Mouse (Mus musculus): Measurements from ENCODE around the gene Cacna2d2. TPM values are rescaled to one million over a fixed set of nuclear protein-coding genes. Genes with fewer than 3 reads are reported as not detected.

Cacna2d2 gene
- 10 to 100 TPM; 12.3 to 13.4 TPM for total RNA-seq (2021)

DNA sequence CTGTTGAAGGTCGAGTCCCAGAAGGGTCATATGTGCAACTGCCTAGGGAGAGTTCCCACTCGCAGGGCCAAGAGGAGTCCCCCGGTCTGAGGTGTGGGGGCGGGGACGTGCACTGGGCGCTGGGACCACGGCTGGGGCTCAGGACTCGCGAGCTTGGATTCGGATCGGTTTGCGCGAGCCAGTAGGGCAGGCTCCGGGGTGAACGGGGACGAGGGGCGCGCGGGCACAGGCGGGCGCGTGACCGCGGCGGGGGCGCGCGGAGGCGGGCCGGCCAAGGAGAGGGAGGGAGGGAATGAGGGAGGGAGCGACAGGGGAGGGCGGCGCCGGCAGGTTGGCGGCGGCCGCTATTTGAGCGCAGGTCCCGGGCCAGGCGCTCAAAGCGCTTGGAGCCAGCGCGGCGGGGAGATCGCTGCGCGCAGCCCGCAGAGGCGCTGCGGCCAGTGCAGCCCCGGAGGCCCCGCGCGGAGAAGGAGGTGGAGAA lies at the start of gene Cacna2d2:
Gene Cacna2d2, plus strand, starts transcription at position 122 of the 481 bp plus-strand sequence.
- DNase-seq (ENCODE audit: low spot score), result no peak
- intact Hi-C loops (cut with DNase I), result no loop called here

DNA sequence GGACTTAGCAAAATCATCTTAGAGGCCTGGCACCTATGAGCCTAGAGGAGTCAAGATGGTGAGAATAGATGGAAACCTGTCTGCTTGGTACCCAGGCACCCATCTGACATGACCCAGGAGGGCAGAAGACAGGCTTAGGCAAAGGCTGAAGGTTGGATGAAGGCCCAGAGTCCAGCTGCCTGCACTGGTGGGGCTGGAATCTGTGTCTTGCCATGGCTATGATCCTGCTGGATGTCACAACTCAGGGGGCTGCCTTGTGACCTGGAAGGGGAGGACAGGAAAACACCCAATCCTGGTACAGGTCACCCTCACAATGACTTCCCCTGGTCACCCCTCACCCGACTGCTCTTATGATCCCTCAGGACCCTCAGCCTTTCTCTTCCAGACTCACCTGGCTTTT lies 44.6 kb upstream of the Cacna2d2 start:
- intact Hi-C loops (cut with DNase I), result loop anchor here (1.0 to 10.0 kb wide), 2 partner anchors 60 to 190 kb away; no protein-coding TSS in a partner anchor
- DNase-seq (ENCODE audit: low spot score), result no peak

DNA sequence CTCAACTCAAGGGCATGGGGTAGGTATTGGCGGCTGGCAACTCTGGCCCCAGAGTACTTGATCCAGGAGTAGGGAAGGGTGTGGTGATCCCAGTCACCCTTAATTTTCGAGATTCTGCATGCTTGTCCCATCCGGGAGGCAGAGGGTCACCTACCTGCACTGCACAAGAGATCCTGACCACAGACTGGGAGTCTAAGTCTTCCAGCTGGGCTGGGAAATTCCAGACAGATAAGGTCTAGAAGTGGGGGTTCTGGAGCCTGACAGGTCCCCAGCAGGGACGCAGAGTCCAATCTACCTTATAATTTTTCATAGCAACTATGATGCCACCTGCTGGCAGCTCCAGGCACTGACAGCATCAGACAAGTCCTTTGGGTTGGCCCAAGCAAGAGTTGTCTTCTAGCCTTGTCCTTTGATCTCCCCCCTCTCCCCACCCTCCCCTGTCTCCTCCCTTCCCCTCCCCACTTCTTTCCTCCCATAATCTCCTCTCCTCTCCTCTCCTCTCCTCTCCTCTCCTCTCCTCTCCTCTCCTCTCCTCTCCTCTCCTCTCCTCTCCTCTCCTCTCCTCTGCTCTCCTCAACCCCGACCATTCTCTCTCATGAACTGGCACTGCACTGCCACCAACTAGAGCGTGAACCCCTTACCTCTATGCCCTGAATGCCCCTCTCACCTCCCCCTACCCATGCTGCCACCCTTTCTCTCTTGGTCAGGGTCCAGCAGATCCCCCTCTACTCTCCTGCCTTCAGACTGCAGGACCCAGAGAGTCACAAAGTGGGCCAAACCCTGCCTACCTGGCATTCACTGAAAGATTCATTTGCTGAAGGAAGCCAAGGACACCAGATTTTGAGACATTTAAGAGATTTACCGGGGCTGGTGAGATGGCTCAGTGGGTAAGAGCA lies 43.3 kb upstream of the Cacna2d2 start:
- DNase-seq (ENCODE audit: low spot score), result no peak
- intact Hi-C loops (cut with DNase I), result loop anchor here (1.0 to 10.0 kb wide), 2 partner anchors 61 to 191 kb away; no protein-coding TSS in a partner anchor

DNA sequence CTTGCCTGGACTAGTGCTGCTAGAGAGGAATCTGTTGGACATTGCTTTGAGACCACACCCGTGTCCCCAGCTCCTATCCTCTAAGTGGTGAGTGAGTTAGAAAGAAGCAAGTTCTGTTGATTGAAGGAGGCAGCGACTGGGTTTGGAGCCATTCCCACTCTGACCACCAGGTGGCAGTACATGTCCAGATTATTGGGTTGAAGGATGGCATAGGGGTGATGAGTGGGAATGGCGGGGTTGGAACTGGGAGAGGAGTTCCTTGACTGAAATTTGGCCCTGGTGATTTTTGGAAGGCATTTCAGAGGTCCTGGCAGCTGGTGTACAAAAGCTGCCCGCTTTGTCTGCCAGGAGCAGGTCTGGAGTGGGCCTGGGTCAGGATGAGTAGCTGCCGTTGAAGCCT lies 41.8 kb upstream of the Cacna2d2 start:
- intact Hi-C loops (cut with DNase I), result loop anchor here (1.0 to 10.0 kb wide), 2 partner anchors 157 to 193 kb away; no protein-coding TSS in a partner anchor

DNA sequence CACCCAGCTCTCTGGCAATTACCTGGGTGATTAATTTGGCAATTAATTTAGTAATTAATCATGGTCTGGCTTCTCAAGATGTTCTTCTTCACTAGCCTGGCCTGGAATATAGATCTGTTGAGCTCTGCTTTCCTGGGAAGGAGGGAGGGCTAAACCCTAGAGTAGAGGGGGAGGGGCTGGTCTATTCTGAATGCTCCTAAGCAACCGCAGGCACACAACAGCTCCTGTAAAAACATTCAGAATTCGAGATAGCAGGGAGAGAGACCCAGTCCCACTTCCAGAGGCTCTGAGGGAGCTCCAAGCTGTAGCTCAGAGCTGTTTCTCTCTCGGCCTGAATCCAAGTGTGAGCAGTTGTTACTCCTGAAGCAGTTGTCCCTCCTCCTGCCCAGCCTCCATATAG lies 38.4 kb upstream of the Cacna2d2 start:
- DNase-seq (ENCODE audit: low spot score), result no peak
- intact Hi-C loops (cut with DNase I), result no loop called here

More for the DNA sequence above, 41.8 kb upstream of the Cacna2d2 start:
- no peak for DNase-seq (ENCODE audit: low spot score)

DNA sequence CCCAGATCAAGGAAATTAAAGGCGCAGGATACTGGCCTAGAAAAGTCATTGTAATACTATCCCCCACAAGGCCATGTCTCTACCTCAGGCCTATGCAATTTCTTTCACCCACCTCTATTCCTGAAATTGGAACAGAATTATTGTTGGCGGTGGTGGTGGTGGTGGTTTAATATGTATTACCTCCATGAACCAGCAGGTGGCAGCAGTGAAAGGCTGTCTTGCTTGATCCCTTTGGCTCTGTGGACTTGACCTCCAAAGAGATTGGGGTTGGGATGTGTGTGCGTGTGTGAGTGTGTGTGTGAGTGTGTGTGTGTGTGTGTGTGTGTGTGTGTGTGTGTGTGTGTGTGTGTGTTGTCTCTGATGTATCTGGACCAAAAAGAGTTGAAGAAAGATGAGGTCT lies 32.8 kb upstream of the Cacna2d2 start:
- no peak for DNase-seq (ENCODE audit: low spot score)
- intact Hi-C loops (cut with DNase I), result loop anchor here (1.0 to 2.0 kb wide), 2 partner anchors 96 to 148 kb away; no protein-coding TSS in a partner anchor

DNA sequence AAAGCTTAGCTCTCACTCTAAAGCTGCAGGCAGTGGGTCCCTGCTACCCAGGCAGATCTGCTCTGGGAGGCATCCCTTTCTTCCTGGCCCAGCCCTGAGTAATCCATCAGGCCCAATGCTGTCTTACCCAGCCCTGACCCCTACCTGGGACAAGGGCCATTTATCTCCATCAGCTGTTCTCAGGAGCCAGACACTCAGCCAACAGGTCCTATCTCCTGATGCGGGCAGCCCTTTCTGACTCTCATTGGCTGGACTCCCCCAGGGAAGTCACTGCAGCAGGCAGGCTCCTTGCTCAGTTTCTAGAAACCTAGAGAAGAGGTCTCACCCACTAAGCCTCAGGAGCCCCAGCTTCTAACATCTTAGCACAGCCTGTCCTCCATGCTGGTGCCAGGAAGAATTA lies 31.1 kb upstream of the Cacna2d2 start:
- DNase-seq (ENCODE audit: low spot score), result no peak
- intact Hi-C loops (cut with DNase I), result no loop called here

DNA sequence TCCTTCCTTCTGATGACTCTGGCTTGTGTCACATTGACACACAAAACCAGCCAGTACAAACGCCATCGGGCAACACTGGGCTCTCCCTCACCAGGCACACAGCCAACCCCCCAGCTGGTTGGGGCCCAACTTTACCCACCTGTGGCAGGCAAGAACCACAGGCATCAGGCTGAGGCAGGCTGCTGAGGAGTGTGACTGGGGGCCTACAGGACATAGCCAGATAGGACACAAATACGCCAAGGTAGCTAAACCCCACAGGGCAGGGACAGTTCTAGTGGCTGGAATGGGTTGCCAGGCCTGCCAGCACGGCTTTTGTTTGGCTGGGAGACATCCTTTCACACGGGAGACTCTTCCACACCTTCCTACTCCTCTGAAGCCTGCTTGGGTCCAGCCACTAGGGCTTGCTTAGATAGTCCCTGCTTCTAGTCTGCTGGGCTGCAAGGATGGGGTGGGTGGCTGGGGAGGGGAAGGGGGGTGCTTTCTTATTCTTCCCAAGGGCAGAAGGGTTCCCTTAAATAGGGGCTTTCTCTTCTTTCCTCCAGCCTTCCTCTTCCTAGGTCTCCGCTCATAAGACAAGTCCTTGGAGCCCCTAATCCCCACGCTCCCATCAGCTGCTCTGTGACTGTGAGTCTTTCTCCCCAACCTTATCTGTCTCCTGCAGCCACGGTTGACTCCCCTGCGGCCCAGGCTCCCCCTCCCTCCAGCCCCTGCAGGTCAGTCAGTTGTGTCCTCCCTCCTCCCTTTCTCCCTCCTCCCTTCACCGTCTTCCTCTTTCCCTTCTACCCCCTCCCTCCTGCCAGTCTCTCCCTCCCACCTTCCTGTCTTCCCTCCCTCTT lies 29.9 kb upstream of the Cacna2d2 start:
- no peak for DNase-seq (ENCODE audit: low spot score)
- intact Hi-C loops (cut with DNase I), result no loop called here

DNA sequence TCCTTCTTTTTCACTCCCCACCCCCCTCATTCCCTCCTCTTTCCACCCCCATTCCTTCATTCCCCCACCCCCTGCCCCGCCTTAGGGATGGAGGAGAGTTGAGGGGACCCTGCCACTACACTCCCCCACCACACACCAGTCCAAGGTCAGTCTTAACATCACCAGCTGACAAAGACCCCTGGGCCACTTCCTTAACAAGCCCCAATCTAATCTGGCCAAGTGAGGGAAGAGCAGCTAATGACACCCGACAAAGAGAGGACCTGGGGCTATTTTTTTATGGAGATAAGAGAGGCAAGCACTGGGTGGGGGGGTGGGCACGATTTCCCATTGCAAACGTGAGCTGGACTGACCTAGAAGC lies 29.3 kb upstream of the Cacna2d2 start:
- DNase-seq (ENCODE audit: low spot score), result no peak

DNA sequence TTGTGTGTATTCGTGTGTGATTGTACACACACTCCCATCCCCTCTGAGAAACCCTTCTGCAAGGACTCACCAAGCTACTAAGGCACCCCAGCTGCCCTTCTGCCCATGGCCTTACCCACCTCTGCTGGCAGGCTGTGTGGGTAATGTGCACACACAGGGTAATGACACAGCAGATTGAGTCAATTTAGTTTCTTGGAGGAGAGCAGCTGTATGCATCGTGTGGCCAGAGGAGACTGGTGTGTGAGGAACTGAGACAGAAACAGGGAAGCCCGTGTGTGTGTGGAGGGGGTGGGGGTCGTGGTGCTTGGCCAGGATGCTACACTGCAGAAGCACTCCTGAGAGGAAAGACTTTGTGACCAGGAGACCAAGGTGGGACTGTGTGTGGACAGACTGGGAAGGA lies 27.0 kb upstream of the Cacna2d2 start:
- intact Hi-C loops (cut with DNase I), result no loop called here
- no peak for DNase-seq (ENCODE audit: low spot score)

More for the DNA sequence above, 29.3 kb upstream of the Cacna2d2 start:
- intact Hi-C loops (cut with DNase I), result no loop called here

DNA sequence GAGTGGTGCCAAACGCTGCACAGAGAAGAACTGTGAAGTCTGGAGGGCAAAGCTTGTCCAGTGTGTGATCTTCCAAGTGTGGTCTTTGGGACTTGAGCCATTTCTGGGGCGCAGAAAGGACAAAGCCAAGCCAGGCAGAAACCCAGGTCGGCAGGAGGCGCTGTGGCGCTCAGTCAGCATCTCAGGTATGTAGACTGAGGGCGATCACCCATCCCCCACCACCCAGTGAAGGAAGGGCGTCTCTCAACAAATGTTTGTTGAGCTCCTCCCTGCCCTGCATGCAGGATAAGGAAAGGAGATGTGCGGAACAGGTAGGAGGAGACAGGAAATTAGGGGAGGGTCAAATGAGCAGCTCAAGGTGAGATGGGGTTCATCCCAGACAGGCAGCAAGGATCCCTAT lies 24.8 kb upstream of the Cacna2d2 start:
- intact Hi-C loops (cut with DNase I), result no loop called here
- no peak for DNase-seq (ENCODE audit: low spot score)

DNA sequence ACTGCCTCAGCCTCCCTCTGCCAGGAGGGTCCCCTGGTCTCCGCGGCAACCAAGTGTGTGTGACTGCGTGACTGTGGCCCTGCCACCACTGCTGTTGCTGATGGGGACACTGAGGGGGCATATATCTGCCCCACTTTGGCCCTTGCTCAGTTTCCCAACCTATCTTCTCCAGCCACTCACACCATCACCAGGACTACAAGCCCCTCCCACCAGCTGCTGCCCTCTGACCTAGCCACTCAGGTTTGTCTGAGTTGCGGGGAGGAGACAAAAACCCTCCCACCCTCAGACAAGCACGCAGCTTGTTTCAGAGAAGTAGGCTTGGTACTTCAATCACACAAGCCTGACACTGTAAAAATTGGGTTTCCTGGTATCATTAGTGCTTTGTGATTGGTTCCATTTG lies 24.0 kb upstream of the Cacna2d2 start:
- intact Hi-C loops (cut with DNase I), result no loop called here
- DNase-seq (ENCODE audit: low spot score), result no peak

DNA sequence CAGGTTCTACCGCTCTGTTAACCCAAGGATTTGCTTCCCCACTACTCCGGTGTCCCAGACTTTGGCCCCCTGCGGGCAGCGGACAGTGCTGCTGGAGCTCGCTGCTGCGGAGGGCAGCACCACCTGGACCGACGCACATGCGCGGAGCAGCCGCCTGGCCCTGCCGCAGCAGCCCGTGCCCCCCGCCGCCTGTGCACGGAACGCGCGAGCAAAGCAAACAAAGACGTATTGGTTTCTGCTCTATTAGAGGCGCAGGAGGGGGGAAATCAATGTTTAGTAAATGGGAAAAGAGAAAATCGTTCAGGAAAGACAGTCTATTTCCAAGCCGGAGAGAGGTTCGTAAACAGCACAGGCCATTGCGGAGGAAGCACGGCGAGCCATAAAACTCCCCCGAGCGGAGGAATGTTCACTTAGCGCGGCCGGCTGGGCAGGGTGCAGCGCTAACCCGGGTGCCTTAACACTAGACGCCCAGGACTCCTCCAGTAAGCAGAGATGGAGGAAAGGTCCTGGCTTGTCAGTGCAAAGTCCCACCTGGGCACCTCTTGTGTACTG lies 21.4 kb upstream of the Cacna2d2 start:
- no peak for DNase-seq (ENCODE audit: low spot score)
- intact Hi-C loops (cut with DNase I), result no loop called here

DNA sequence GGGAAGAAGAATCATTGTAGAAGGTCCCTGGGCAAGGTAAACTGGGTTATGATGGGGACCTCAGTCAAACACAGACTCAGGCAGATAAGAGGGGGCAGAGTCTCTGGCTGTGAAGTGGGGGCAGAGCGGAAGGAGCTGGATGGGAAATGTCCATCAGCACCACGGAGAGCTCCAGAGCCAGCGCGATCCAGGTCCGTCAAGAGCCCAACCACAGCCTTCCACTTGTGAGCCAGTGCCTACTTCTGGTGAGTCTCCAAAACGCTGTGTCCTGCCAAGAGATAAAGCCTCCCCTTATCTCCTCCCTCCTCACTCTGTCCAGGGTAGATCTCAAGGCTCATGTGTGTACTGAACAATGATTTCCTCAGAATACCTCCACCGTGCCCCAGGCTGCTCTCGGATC lies 17.7 kb upstream of the Cacna2d2 start:
- DNase-seq (ENCODE audit: low spot score), result no peak
- intact Hi-C loops (cut with DNase I), result no loop called here

DNA sequence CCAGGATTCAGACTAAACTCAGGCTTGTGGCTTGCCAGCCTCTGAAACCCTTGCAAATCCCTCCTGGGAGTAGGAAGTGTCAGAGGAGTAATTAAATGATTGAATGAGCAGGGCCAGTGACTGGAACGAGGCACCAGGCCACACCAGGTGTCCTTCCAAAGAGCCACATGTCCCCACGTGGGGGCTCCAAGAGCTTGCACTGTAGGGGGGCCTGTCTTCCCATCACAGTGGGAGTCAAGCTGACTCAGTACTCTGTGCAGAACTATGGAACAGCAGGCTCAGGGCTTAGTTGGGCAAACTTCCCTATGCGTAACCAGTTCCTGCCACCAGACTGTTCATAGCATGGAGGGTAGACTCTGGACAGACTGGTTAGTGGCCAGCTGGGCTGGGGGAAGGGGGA lies 15.0 kb upstream of the Cacna2d2 start:
- DNase-seq (ENCODE audit: low spot score), result no peak
- intact Hi-C loops (cut with DNase I), result no loop called here

DNA sequence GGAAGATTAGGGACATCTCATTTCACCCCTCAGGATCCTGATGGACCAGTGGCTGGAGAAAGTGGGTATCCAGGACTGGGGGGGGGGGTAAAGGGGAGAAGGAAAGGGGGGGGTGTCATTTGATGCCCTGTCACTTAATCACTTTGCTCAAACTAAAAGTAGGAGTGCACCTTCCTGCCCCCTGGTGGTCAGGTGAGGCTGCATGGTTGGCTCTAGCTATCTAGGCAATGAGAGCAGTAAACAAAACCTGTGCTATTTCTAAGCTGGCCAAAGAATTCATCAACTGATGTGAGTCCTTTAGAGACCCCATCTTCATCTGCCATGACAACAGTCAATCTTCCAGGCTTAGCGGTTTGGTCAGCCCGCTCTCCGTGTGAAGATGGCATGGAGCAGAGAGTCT lies 12.7 kb upstream of the Cacna2d2 start:
- DNase-seq (ENCODE audit: low spot score), result no peak
- intact Hi-C loops (cut with DNase I), result loop anchor here (5.0 kb wide), 1 partner anchor 106 kb away; no protein-coding TSS in a partner anchor

DNA sequence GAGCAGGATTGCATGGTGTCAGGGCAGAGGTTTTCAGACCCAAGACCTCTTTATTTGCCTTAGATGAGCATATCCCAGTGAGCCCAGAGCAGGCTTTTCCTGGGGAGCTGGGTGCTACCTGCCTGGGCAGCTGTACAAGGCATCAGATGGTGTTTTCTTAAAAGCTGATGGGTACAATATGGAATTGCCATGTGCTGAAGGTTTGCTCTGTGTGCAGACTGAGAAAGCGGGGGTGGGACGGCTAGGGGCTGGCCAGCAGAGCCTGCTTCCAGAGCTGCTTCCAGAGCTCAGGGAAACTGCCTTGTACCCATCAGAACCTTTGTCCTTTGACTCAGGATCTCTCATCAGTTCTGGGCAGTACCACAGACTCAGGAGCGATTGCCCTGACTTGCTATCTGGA lies 11.7 kb upstream of the Cacna2d2 start:
- intact Hi-C loops (cut with DNase I), result loop anchor here (5.0 kb wide), 1 partner anchor 105 kb away; no protein-coding TSS in a partner anchor
- DNase-seq (ENCODE audit: low spot score), result no peak

DNA sequence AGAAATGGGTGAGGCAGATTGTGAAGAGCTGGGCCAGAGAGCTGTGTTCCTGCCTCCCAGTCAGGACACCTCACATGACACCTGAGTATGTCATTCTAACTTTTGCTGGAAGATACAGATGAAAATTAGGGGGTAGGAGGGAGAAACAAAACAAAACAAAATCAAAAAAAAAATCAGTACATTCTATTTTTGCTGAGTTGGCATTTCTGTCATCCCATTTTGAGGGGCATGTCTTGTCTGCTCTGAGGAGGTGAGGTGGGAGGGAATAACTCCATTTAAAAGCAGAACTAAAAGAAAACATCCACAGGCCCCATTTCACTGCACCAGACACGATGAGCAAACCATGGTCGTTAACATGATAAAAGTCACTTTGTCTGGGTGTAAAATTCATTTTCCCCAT lies 11.1 kb upstream of the Cacna2d2 start:
- intact Hi-C loops (cut with DNase I), result loop anchor here (5.0 kb wide), 1 partner anchor 104 kb away; no protein-coding TSS in a partner anchor
- DNase-seq (ENCODE audit: low spot score), result no peak

DNA sequence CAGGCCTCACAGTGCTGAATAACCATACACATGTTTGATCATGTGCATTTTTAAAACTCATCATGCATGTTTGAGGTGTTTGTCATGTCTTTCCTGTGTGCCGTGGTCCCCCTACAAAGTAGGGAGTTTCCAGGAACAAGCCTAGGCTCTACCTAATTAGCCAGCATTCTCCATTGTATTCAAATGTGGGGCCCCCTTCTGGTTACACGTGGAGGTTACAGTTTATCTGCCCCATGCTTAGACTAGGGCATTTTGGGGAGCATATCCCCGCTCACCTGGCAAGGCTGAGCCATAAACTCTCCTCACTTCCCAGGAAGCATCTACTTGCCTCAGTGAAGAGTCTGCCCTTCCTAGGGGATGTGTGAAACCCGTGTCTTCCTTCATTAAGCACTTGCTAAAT lies 3.0 kb upstream of the Cacna2d2 start:
- intact Hi-C loops (cut with DNase I), result no loop called here
- DNase-seq (ENCODE audit: low spot score), result no peak

DNA sequence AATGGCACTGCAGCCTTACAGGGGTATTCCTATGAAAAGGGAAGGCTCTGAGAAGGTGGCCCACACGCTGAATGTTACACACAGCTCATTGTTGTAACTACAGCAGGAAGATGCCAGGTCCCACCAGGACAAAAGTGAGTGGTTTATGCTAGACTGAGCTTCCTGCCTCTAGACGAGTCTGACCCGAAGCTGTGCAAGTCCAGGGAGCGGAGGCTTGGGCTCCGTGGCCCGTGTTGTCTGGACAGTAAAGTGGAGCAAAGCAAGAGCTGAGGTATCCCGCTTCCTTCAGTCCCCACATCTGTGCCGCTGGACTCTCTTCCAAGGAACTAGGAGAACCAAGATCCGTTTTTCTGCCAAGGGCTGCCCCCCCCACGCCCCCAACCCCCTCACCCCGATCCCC lies 444 bp upstream of the Cacna2d2 start:
- intact Hi-C loops (cut with DNase I), result no loop called here
- DNase-seq (ENCODE audit: low spot score), result no peak
